Mouse (Mus musculus): Measurements from ENCODE around the gene Smoc2. TPM values are rescaled to one million over a fixed set of nuclear protein-coding genes. Genes with fewer than 3 reads are reported as not detected.

Smoc2 gene
- polyA plus RNA-seq (2012; rRNA removed) = 55.8 and 59.7 TPM in 2 replicates

DNA sequence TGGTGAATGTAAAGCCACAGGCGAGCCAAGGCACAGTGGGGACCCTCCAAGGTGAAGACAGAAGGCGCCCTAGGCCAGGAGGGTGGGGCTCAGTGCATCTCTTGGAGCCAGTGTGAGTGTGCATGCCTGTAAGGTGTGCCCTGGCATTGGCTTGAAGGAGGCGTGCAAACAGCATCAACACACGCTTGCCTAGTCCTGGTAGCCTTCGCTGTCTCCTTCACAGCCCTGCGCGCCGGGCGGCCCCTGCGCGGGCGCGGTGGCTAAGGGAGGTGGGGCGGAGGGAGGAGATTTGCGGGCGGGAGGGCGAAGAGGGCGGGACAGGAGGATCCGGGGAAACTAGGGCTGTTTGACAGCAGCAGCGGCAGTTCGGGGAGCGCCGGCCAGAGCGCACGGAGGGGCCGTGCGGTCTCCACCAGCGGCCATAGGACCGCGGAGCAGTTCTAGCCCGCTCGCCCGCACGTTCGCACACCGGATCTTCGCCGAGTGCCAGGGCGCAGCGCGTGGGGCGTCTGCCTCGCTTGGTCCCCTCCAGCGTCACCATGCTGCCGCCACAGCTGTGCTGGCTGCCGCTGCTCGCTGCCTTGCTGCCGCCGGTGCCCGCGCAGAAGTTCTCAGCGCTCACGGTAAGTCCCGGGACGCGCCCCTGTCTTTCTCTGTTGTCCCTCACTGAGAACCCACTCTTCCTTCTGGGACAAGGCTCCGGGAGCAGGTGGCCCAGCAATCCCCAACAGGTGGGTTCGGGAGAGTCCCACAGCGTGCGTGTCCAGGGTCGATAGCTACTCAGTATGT is at the start of gene Smoc2:
Smoc2 (plus strand) TSS at position 330 of the 789 bp plus-strand sequence.
- WGBS = 1% methylated on average over 60 of the region's 61 CpGs
- no peak for DNase-seq (ENCODE audit: low read depth, low spot score)

GRCm38 (mm10) chr17:14230698-14231430 is 48.4 kb upstream of the Smoc2 start:
- WGBS = 33% methylated on average over 13 of the region's 13 CpGs
- DNase-seq (ENCODE audit: low read depth, low spot score) = no peak

- DNase-seq (ENCODE audit: low read depth, low spot score) = no peak
- WGBS = 57% methylated on average over 3 of the region's 3 CpGs
Measured at GRCm38 (mm10) chr17:14232629-14233028, 46.7 kb upstream of the Smoc2 start.

DNA sequence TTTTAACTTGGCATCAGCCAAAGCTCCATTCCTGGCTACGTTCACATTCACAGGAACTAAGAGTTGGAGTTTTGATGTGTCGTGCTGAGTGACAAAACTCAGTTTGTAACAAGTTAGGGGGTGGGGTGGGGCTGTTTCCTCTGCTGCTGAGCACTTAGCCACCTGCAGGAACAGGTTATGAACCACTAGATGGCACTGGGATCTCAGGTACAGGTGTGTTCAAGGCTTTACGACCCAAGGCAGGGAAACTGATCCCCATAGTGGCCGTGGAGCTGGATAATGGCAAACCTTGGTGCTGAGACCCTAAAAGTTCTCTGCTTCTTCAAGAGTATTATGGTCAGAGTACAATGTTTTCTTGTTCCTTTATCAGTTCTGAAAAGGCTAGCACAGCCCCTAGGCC is 45.6 kb upstream of the Smoc2 start:
- DNase-seq (ENCODE audit: low read depth, low spot score) = no peak
- WGBS = 25% methylated on average over 4 of the region's 4 CpGs

DNA sequence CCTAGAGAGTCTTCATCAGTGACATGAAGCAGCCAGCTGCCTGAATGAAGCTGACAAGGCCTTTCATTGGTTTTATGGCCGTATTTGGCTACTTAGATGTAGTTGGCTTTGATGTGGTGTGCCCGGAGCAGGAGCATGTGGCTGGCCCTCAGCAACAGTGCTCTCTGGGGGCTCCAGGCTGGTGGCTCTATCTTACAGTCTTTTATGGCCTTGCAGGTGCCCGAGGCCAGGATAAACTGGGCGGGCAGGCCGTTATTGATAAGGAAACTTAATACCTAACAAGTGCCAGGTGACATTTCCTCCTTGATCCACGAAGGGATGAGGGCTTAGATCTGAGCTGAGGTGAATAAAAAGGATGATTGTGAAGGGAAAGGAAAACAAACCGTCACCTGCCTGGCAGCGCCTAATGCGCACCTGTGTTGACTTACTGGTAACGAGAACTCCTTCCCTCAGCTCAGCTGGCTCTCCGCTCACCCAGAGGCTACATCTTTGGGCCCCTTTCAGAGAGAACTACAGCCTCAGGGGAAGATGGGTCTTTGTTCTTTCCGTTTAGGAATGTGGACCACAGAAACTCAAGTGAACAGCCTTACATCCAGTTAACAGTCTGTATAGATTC is 44.4 kb upstream of the Smoc2 start:
- no peak for DNase-seq (ENCODE audit: low read depth, low spot score)
- WGBS = 23% methylated on average over 12 of the region's 12 CpGs

DNA sequence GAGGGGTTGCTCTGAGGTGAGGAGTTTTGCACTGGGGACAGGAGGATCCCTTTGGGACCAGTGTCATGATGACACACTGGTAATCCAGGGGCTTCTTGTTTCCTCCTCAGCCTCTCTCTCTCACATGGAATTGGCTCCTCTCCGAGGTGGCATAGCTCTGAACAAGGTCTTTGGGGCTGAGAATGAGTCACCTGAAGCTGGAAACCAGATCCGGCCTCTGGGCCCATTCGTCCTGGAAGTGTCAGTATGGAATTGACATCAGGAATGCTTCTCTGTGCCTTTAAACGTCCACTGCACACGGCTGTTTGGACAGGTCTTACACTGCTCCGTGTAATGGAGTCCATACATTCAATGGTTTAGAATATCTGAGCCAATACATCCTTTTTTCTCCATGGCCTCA is 42.2 kb upstream of the Smoc2 start:
- 72% methylated on average over 6 of the region's 6 CpGs for WGBS
- DNase-seq (ENCODE audit: low read depth, low spot score) = no peak

- no peak for DNase-seq (ENCODE audit: low read depth, low spot score)
- WGBS = 31% methylated on average over 10 of the region's 10 CpGs
Measured at GRCm38 (mm10) chr17:14239960-14240359, 39.3 kb upstream of the Smoc2 start.

DNA sequence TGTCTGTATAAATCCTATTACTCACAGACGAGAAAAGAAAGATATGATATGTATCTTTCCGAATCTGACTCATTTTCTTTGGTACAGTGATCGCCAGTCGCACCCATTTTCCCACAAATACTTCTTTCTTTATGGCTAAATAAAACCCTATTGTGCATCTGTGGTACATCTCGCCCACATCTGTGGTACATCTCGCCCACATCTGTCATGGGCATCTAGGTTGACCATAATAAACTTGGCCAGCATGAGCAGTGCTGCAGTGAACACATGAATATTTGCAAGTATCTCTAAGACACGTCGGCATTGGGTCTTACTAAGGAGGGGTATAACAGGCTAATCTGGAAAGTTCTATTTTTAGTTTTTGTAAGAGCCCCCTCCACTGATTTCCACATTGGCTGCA is 36.7 kb upstream of the Smoc2 start:
- 89% methylated on average over 8 of the region's 8 CpGs for WGBS
- DNase-seq (ENCODE audit: low read depth, low spot score) = no peak

- no peak for DNase-seq (ENCODE audit: low read depth, low spot score)
- 52% methylated on average over 11 of the region's 11 CpGs for whole genome bisulfite sequencing
Measured at GRCm38 (mm10) chr17:14244195-14244965, 34.9 kb upstream of the Smoc2 start.

DNA sequence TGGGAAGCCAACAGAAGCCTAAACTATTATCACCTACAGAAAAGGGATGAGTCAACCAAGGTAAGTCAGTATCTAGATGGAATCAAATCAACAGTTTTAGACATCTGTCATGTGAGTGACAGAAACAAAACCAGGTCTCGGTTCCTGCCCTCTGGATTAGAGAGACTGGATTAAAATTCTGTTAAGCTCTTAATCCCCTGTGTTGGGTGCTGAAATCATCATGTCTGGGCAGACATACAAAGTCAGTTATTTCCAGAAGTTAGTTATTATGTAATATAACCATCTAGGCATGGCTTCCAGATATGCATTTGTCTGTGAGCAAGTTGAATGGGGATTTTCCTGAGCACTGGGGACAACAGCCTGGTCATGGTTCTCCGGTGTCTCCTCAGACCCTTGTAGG is 33.0 kb upstream of the Smoc2 start:
- 95% methylated on average over 2 of the region's 2 CpGs for WGBS
- no peak for DNase-seq (ENCODE audit: low read depth, low spot score)

GRCm38 (mm10) chr17:14247931-14248330 is 31.4 kb upstream of the Smoc2 start:
- DNase-seq (ENCODE audit: low read depth, low spot score) = no peak
- WGBS = 90% methylated on average over 8 of the region's 8 CpGs

DNA sequence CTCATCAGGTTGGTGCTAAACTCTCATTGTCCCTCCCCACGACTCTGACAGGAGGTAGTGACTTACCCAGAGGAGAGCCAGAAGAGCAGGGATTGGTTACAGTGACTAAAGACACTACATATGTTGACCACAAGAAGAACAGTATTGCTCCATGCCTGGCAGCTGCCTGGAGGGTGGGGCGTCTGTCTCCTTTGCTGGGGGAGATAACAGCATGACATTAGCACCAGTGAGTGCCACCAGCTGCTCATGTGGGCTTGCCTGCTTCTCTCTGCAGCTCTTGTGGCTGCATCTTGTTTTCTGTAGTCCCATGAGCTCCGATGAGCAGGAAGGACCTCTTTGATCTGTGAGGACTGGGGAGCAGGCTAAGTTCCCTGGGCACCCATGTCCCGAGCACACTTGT is 29.7 kb upstream of the Smoc2 start:
- WGBS = 32% methylated on average over 4 of the region's 4 CpGs
- DNase-seq (ENCODE audit: low read depth, low spot score) = no peak

GRCm38 (mm10) chr17:14250401-14250800 is 28.9 kb upstream of the Smoc2 start:
- 39% methylated on average over 8 of the region's 8 CpGs for WGBS

DNA sequence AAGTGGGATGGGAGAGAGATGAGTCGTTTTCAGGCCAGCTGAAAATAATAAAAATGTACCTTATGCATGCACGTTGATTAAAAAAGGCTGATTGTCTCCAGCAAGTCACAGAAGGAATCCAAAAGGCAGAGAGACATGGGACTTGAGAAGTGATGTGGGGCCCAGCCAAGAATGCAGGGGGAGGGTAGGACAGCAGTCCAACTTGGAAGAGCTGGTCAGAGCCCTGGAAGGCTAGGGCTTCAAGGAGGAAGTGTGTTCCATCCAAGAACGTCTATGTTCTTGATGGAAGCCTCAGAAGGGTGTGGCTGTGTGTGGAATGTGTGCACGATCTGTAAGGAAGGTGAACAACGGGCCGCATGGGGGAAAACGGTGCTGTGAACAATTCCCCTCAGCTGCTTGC is 26.9 kb upstream of the Smoc2 start:
- WGBS = 35% methylated on average over 7 of the region's 7 CpGs

More at GRCm38 (mm10) chr17:14250401-14250800, 28.9 kb upstream of the Smoc2 start:
- DNase-seq (ENCODE audit: low read depth, low spot score) = no peak

DNA sequence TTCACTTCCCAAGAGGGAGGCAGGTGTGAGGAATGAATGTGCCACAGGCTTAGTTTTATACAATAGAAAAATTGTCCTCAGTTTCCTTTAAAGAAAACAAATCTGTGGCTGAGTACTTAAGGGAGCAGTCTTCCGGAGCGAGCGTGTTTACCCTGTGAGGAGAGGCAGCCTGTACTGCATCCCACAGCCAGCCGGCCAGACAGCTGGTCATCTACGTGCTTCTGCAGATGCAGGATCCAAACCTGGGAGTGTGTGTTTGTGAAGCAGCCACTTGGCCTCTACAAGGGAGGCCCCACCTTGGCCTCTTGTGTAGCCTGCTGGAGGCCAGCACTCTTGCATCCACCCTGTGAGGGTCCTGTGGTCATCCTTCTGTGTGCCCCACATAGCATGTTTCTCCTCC is 24.7 kb upstream of the Smoc2 start:
- no peak for DNase-seq (ENCODE audit: low read depth, low spot score)
- WGBS = 25% methylated on average over 5 of the region's 5 CpGs

More for the DNA sequence above, 26.9 kb upstream of the Smoc2 start:
- DNase-seq (ENCODE audit: low read depth, low spot score) = no peak

DNA sequence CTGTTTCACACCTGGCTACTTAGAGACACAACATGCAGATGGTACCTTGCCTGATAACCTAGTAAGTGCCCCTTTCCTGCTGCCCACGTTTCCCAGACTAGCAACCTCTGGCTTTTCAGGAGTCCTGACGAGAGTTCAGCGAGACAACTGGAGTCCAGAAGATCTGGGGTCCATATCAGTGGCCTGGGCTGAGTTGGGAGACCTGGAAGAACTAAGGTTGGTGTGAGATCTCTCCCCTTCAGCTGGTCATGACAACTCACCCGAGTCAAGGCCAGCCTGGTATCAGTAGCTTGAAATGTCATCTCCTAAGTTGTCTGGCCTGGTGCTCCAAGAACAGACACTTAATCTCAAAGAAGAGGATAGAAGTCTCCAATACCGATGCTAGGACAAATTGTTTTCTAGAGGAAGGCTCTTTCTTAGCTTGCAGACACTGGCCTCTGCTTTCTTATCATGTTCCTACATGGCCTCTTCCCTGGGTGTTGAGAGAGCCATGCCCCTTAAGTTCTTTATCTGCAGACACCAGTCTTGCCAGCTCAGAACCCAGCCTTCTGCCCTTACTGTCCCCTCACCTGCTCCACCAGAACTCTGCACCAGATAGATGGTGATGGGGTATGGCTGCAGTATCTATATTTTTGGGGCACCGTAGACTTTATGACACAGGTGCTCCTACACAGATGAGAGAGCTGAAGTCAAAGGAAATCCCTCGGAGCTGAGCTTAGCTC is 21.3 kb upstream of the Smoc2 start:
- 85% methylated on average over 7 of the region's 7 CpGs for WGBS

DNA sequence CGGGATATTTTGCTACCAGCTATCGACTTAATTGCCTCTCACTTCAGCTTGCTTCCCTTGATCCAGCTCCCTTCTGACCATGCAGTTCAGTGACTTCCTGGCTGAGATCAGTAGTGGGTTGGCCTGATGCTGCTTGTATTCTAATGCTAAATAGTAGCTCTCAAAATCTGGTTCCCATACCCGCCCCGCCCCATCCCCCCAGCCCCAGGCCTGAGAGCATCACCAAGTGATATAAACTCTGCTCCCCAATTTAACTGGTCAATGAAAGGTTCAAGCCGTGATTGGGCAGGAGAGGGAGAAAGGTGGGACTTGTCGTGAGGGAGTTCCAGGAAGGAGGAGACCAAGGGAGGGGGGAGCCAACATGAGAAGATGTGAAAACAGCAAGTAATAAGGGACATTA is 20.4 kb upstream of the Smoc2 start:
- no peak for DNase-seq (ENCODE audit: low read depth, low spot score)
- WGBS = 73% methylated on average over 6 of the region's 6 CpGs

More for the DNA sequence above, 21.3 kb upstream of the Smoc2 start:
- no peak for DNase-seq (ENCODE audit: low read depth, low spot score)

- 80% methylated on average over 3 of the region's 3 CpGs for WGBS
- DNase-seq (ENCODE audit: low read depth, low spot score) = no peak
Measured at GRCm38 (mm10) chr17:14260966-14261365, 18.3 kb upstream of the Smoc2 start.

GRCm38 (mm10) chr17:14262217-14262616 is 17.1 kb upstream of the Smoc2 start:
- DNase-seq (ENCODE audit: low read depth, low spot score) = no peak
- 80% methylated on average over 10 of the region's 10 CpGs for WGBS
